Mouse (Mus musculus): Measurements from ENCODE around the gene Usp36.
A peak's percentile ranks its signal among the peaks of the same experiment; 100 is the strongest.

Usp36 gene

DNA sequence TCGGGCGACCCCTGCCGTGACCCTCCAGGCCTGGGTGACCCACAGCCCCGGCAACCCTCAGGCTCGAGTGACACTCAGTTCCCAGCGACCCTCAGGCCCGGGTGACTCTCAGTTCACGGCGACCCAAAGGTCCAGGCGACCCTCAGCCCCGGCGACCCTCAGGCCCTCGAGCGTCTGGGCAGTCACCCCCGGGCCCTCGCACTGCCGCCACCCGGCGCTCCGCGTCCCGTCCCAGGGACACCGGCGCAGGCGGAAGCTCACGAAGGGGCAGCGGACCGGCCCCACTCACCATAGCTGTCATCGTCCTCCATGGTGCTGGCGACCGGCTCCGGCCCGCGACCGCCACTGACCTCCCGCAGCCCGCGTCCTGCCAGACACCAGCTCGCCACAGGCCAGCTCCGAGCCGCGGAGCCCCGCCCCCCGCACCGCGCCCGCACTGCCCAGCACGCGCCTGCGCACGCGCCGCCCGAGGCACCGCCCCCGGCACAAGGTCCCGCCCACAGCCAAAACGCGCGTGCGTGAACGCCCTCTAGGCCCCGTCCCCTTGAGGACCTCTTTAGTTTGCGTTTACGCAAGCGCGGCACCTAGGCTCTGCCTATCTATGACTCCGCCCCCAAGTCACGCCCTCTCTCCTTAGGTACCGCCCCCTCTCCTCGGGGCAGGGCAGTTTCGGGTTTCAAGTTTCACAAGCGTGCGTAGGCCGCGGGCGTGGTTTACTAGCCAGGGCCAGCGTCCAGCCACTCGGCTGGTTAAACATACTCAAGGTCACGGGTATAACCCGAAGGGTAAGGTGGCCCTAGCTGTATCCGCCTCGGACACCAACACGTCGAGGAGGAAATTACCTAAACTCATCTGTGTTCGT, 41.7 kb downstream of the Usp36 start, which contains the start of gene Cyth1:
Cyth1 (minus strand) TSS at position 443 of the 862 bp plus-strand sequence.
- peak; percentile 92 for DNase-seq (ENCODE audit: low read depth, low spot score)

DNA sequence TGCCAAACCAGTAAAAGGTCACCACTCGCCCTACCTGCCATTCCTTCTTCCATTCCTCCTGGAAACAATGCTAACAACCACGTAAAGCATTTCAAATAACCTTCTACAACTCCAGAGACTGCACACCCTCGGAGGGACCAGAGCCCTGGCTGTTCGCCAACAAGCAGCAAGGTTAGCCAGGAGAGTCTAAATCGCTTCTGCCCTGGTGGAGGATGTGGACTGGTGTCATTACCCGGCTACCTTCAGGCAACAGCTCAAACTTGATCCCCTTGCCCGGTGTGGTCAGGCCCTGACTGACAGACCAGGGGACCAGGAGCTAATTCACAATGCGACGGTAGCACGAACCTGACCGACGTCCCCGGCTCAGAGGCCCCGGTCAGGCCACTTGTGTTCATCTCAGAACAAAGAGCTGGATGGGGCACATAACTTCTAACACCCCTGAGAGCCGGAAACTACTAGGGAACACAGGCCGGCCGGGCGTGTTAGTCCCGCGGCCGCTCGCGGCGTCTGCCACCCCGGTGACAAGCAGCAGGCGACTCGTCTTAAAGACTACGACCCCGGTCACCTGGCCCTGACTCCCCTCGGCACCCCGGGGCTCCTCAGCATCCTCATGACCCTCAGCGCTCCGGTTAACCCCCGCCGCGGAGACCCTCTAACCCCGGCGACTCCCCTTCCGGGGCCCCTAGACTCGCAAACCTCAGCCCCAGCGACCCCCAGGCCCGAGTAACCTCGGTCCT, 42.5 kb downstream of the Usp36 start:
- peak; percentile 29 for DNase-seq (ENCODE audit: low read depth, low spot score)

GRCm38 (mm10) chr11:118246724-118247123, 43.3 kb downstream of the Usp36 start:
- DNase-seq (ENCODE audit: low read depth, low spot score), result no peak

- DNase-seq (ENCODE audit: low read depth, low spot score), result no peak
Measured at GRCm38 (mm10) chr11:118245130-118245529, 44.9 kb downstream of the Usp36 start.

- DNase-seq (ENCODE audit: low read depth, low spot score), result no peak
Measured at GRCm38 (mm10) chr11:118243627-118244261, 46.3 kb downstream of the Usp36 start.

DNA sequence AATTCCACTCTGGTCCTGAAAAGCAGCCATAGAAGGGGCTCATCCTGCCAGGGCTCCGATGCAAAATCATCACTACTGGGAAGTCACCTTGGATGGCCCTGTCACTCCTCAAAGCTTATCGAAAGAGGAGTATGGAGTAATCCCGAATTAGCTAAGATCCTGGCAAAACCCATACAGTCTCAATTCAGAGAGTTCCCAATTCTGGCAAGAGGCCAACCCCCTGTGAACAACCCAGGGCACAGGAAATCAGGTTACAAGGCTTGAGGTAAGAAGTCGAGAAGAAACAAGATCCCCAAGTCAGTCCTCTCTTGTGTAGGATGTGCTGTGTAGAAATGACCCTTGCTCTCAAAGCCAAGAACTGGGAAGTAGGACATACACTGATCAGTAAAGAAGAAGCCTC, 47.5 kb downstream of the Usp36 start:
- DNase-seq (ENCODE audit: low read depth, low spot score), result no peak

GRCm38 (mm10) chr11:118240388-118240787, 49.7 kb downstream of the Usp36 start:
- DNase-seq (ENCODE audit: low read depth, low spot score), result no peak

DNA sequence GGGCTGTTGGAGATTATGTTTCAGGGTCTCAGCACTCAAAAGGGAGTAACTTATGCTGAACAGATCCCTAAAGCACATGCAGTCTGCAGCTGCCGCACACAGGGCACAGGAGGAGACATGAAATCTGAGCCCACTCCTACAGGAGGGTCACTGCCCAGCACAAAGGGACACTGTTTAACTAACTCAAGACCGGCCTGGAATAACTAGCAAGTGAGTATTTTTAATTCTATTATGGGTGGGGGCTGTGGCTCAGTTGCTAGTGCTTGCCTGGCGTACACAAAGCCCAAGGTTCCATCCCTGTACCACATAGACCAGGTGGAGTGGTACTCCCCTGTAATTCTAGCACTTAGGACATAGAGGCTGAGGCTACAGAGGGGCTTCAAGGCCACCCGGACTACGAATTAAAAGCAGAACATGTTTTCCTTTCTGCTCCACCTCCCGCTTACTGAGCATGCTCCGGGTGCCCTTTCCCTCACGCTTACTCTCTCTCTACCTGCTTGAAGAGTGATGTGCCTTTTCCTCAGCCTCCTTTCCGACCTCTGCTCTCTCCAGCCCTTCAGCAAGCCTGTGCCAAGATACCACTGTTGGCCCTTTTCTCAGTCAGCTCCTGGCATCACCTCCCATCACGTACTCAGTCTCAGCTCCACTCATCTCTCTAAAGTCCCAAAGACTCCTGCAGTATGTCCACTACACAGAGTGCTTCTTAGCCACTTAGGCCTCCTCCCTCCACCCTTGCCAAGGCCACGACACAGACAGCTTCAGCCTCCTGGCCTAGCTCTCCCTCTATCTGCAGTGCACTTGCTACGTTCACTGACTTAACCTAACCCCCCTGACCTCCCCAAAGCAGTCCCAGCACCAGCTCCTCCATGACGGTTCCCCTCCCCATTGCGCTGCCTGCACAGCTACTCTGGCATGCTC, 50.5 kb downstream of the Usp36 start:
- no peak for DNase-seq (ENCODE audit: low read depth, low spot score)

- DNase-seq (ENCODE audit: low read depth, low spot score), result no peak
Measured at GRCm38 (mm10) chr11:118236520-118237190, 53.4 kb downstream of the Usp36 start.

- no peak for DNase-seq (ENCODE audit: low read depth, low spot score)
Measured at GRCm38 (mm10) chr11:118234929-118235328, 55.1 kb downstream of the Usp36 start.

GRCm38 (mm10) chr11:118234500-118234899, 55.5 kb downstream of the Usp36 start:
- no peak for DNase-seq (ENCODE audit: low read depth, low spot score)

GRCm38 (mm10) chr11:118233924-118234323, 56.1 kb downstream of the Usp36 start:
- no peak for DNase-seq (ENCODE audit: low read depth, low spot score)

GRCm38 (mm10) chr11:118232314-118232831, 57.7 kb downstream of the Usp36 start:
- no peak for DNase-seq (ENCODE audit: low read depth, low spot score)

DNA sequence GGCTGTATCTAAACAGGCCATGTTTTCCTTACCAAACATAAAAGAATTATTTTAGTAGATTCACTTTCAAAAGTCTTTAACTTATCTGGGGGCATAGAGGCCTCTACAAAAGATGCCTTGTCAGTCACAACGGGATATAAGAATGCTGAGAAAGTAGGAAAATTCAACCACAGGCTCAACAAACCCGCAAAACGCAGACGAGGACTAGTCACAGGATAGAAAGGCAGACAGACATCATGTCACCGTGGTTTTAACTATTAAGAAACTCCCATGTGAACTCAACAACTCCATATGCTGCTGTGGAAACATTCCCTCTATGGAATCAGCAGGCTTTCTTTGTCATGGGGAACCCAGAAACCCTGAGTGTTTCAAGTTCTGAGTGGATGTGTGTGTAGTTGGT, 60.1 kb downstream of the Usp36 start:
- no peak for DNase-seq (ENCODE audit: low read depth, low spot score)

DNA sequence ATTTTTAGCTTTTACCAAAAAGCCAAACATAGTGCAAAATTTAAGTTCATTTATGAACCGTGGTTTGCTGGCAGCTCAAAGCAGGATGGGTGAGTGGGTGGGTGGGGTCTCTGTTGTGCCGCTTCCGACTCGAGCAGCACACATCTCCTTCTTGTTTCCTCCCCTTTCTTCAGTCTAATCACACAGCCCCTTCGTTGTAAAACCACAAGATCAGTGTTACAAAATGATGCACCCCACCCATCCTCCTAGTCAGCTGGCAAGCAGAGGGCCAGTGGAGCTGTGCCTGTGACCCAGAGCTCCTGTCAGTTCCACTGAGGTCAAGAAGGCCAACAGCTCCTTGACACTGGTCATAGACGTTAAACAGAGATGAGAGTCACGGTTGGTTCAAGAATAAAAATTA, 62.4 kb downstream of the Usp36 start:
- DNase-seq (ENCODE audit: low read depth, low spot score), result no peak

DNA sequence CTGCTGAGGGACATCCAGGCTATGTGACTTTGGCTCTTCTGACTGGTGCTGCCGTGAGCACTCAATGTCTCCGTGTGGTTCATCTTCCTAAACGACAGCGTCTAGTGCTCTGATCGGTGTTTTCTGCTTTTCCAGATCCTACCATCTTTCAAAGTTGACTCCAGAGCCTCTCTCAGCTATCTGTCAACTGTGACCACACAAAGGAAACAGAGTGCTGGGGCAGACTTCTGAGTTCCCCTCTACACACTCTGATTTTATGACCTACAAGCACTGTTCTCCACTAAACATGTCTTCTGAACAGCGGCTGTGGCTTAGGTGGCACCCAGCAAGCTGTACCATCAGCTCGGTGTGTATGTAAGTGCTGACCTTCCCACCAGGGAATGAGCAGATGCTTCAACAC, 63.2 kb downstream of the Usp36 start:
- no peak for DNase-seq (ENCODE audit: low read depth, low spot score)

- no peak for DNase-seq (ENCODE audit: low read depth, low spot score)
Measured at GRCm38 (mm10) chr11:118225862-118226261, 64.2 kb downstream of the Usp36 start.

DNA sequence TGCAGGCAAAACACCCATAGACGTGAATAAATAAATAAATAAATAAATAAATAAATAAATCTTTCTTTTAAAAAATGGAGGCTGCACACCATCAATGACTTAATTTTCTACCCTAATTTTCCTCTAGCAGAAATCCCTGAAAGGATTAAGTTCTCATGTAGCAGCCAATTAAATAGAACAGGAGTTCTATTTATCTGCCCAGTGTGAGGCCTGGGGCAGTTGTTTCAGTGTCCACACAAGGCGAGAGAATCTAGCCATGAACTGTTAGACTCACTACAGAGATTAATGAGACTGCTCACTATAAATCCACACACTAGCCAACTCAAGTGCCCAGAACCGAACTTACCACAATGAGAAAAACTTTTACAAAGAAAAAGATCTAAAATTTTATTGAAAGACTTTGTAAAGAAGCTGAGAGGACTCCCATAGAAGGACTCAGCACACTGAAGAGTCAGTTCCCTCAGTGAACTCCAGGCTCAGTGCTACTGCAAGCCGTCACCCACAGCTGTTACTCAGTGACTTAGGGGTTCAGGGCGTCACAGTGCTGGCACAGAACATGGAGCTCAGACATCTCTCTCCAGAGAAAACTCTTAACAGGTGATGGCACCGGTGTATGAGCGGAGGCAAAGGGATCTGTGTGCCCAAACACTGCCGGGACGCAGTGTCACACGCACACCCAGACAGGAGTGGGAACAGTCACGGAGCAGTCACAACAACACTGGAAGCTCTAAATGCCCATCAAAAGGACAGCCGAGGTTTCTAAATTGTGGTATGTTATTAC, 64.8 kb downstream of the Usp36 start:
- DNase-seq (ENCODE audit: low read depth, low spot score), result no peak

GRCm38 (mm10) chr11:118223416-118224067, 66.5 kb downstream of the Usp36 start:
- DNase-seq (ENCODE audit: low read depth, low spot score), result no peak

Data from retina, adult 2 months (tissue).